Mouse (Mus musculus): ENCODE measurements around the gene Btbd35f14. TPM values are rescaled to one million over a fixed set of nuclear protein-coding genes. Genes with fewer than 3 reads are reported as not detected.
"Not testable (repeated sequence)": the region's sequence is repeated elsewhere in the genome, so short reads cannot be mapped to it uniquely, and the experiment has no call there.

The Btbd35f14 gene
- not detected for total RNA-seq (2021)
- long read RNA-seq, experiment 1, result 0 reads
- long read RNA-seq, experiment 2, result 0 reads

DNA sequence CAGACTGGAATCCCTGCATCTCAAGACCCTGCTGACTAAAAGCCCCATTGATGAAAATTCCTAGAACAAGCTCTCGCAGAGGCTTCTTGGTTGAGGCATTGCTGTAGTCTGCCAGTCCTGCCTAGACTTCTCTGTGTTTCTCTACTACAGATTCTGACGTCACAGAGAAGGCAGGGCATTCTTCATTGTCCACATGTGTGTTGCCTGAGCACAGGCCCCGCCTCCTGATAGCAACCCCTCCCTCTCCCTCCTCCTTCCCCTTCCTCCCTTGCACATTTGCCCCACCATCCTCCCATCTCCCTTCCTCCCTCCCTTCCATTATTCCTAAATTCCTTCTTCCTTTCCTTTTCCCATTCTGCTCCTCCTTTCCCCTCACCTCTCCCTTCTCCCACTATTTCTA, at the start of gene Btbd35f14:
Gene Btbd35f14, minus strand, starts transcription at position 101 of the 400 bp plus-strand sequence.
- DNase-seq, H3K4me3 ChIP-seq: not testable (repeated sequence)

DNA sequence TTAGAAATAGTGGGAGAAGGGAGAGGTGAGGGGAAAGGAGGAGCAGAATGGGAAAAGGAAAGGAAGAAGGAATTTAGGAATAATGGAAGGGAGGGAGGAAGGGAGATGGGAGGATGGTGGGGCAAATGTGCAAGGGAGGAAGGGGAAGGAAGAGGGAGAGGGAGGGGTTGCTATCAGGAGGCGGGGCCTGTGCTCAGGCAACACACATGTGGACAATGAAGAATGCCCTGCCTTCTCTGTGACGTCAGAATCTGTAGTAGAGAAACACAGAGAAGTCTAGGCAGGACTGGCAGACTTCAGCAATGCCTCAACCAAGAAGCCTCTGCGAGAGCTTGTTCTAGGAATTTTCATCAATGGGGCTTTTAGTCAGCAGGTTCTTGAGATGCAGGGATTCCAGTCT, 45.3 kb downstream of the Btbd35f14 start, which contains the start of gene Btbd35f13:
Gene Btbd35f13, plus strand, starts transcription at position 301 of the 400 bp plus-strand sequence.
- H3K27ac ChIP-seq; DNase-seq; intact Hi-C loops (cut with DNase I); H3K4me3 ChIP-seq: not testable (repeated sequence)

More for the DNA sequence above, at the start of gene Btbd35f14:
- intact Hi-C loops (cut with DNase I); H3K27ac ChIP-seq: not testable (repeated sequence)

Other genes with a start within 250 kb of the Btbd35f14 start
- gene Btbd35f15, start 125.0 kb downstream of the Btbd35f14 start, total RNA-seq (2021), result not detected
- gene Btbd35f13, start 45.2 kb downstream of the Btbd35f14 start, total RNA-seq (2021), result not detected